Mouse (Mus musculus) left cerebral cortex, postnatal 25 days (tissue): ENCODE results near the gene Trim9. TPM values are rescaled to one million over a fixed set of nuclear protein-coding genes. Genes with fewer than 3 reads are reported as not detected.

Experiments
- DNase-seq, 2 experiments: peaks; one replicate each; pipeline ENCODE4 v3.0.0; 2022; ENCODE audit warnings: low spot score in 2 of 2, mixed read lengths in 1 of 2
- intact Hi-C: fragments of 180-260 bp; cut with DNase I; formaldehyde crosslinking; loops from one replicate; pipeline ENCODE4 v1.15.1; 2025
- total RNA-seq, 2 experiments: library from RNA; stranded (reverse); gene quantifications; 2 replicates each; pipeline ENCODE4 v1.2.3; 2021

The Trim9 gene
- total RNA-seq, 2 experiments from 2014 or later: 413 to 444 TPM

GRCm38 (mm10) chr12:70277071-70277939 lies 70.1 kb downstream of the Trim9 start:
- intact Hi-C loops: no loop called here
- DNase-seq: no peak

- intact Hi-C loops: no loop called here
- peak in 1 of 2 experiments; percentile 74 for DNase-seq
Observed at GRCm38 (mm10) chr12:70269724-70270123, 77.7 kb downstream of the Trim9 start.

- intact Hi-C loops: no loop called here
- DNase-seq: no peak
Observed at GRCm38 (mm10) chr12:70267314-70267713, 80.1 kb downstream of the Trim9 start.

DNA sequence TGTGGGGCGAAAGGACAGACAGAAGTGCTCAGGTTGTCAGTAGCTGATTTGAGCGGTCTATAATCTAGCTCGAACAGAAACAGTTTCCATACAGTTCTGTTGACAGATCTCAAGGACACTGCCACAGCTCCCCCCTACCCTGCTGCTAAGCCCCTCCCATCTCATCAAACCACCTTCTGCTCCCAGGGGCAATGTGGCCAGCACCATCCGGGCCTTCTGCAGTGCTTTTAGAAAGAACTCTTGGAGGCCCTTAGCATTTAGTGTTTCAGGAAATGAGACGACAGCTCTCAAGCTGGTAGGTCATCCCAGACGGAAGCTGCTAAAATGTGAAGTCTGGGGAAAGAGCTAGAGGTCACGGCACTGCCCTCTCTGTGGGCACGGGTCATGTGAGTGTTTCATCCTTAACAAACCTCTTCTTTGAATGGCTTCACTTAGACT lies 80.9 kb downstream of the Trim9 start:
- DNase-seq: no peak
- intact Hi-C loops: no loop called here

DNA sequence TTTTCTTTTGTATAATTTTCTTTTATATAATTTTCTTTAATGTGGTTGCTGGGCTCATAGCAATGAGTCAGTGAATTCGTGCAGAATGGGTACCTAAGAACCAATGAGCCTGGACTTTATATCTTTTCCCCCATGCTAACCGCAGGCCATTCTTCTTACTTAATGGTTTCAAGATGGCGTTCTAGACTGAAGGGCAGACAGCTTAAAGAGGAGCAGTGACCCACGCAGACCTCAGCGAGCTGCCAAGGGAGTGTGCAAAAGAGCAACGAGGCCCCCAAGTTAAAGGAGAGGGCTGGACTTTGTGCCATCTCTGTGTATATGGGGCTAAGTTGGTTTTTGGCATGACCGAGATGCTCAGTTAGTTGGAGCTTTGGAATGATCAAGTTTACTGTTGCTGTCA lies 83.7 kb downstream of the Trim9 start:
- intact Hi-C loops: no loop called here

GRCm38 (mm10) chr12:70262271-70262953 lies 85.0 kb downstream of the Trim9 start:
- DNase-seq: peak; percentile 59 to 96
- intact Hi-C loops: loop anchor here (1.0 kb wide), 1 partner anchor 142 kb away; no protein-coding TSS in a partner anchor

More for the DNA sequence above, 83.7 kb downstream of the Trim9 start:
- no peak for DNase-seq

- intact Hi-C loops: no loop called here
- no peak for DNase-seq
Observed at GRCm38 (mm10) chr12:70251210-70251884, 96.1 kb downstream of the Trim9 start.

DNA sequence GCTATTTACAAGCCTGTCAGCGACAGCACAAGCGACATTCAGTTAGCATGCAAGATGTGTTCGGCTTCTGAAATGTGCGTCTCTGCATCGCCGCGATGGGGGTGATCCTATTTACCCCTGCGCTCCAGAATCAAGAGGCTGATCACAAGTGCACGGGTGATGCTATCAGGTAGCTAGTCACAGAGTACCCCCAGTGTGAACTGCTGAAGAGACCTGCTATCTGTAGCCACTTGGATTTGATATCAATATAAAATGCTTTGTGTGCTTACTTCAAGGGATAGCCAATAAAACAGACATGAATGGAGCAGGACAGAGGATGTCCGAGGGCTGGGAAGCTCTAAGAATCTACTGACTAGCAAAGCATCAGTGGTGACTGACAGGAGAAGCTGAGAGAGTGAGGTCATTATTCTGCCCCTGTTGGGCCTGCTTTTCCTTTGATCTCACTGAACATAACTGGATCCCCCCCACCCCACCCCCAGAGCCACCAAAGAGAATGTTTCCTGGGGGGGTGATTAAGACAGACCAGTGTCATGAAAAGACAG lies 97.7 kb downstream of the Trim9 start:
- DNase-seq: no peak
- intact Hi-C loops: no loop called here

DNA sequence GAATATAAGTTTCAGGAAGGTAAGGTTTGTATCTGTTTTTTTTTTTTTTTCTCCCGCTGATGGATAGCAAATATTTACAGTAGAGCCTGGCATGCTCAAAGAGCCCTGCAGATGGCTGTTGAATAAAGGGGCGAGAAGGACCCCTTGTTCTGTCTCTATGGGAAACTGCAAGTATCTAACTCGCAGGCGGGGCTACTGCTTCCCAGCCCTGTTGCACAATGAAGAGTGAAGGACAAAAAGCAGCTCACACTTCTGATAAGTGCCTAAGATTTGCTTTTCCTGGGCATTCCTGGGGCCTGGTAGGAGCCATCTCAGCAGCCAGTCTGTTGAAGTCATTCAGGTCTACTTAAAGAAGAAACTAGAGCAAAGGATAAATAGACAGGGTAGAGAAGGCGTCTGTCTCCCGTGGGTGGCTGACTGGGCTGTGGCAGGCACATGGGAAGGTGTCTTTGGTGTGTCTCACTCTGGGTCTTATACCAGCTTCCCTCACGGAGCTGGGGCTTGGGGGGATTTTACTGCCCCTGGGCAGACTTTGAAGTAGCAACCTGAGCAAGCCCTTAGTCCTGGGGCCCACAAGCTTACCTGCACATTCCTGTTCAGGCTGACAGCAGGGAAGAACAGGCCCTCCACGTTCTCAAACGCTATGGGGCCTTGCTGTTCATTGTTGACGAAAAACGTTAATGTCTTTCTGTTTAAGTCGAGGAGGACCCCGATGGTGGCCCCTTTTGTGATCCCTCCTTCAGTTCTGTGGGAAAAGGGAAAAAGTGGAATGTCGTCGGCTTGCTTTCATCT lies 99.5 kb downstream of the Trim9 start:
- intact Hi-C loops: no loop called here
- peak in 1 of 2 experiments; percentile 65 for DNase-seq

GRCm38 (mm10) chr12:70242550-70242949 lies 104.9 kb downstream of the Trim9 start:
- intact Hi-C loops: no loop called here
- DNase-seq: peak in 1 of 2 experiments; percentile 83

GRCm38 (mm10) chr12:70239741-70240140 lies 107.7 kb downstream of the Trim9 start:
- intact Hi-C loops: loop anchor here (5.0 to 10.0 kb wide), 2 partner anchors 127 to 675 kb away; partner anchors contain the start of gene Nin
- no peak for DNase-seq

- no peak for DNase-seq
- intact Hi-C loops: loop anchor here (5.0 to 10.0 kb wide), 2 partner anchors 126 to 676 kb away; partner anchors contain the start of gene Nin
Observed at GRCm38 (mm10) chr12:70238604-70239003, 108.8 kb downstream of the Trim9 start.

- DNase-seq: peak; percentile 67 to 70
Observed at GRCm38 (mm10) chr12:70234938-70235484, 112.4 kb downstream of the Trim9 start.

GRCm38 (mm10) chr12:70234411-70234810 lies 113.0 kb downstream of the Trim9 start:
- intact Hi-C loops: loop anchor here (1.0 to 10.0 kb wide), 3 partner anchors 113 to 680 kb away; partner anchors contain the start of gene Trim9
- DNase-seq: peak in 1 of 2 experiments; percentile 54

More at GRCm38 (mm10) chr12:70234938-70235484, 112.4 kb downstream of the Trim9 start:
- intact Hi-C loops: loop anchor here (1.0 to 10.0 kb wide), 4 partner anchors 112 to 680 kb away; partner anchors contain the start of genes Nin and Trim9

DNA sequence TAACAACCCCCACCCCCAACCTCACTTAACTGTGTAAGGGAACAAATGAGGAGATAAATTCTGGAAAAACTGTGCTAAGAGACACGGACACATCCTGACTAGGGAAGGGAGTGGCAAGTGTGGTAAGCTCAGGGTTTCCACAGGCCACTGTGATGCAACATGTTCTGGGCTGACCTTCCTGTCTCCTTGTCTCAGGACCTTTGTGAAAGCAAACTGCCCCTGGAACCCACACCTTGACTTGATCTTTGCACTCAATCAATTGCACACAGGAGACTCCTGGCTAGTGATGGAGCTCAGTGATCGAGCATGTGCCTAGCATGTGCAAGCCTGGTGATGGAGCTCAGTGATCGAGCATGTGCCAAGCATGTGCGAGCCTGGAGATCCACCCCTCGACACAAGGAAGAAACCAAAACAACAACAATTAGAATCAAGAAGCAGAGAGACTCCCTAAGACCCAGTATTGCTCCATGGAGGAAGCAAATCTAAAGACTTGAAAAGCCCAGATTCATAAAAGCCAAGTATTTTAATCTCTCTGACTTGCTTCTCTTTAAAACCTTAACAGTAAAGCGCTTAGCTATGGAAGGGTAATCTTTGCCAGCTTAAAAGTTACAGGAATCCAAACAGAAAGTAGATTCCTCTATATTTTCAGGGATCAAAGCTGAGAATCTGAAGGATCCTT lies 113.6 kb downstream of the Trim9 start:
- no peak for DNase-seq
- intact Hi-C loops: loop anchor here (1.0 to 10.0 kb wide), 3 partner anchors 114 to 681 kb away; partner anchors contain the start of gene Trim9

- DNase-seq: no peak
- intact Hi-C loops: loop anchor here (5.0 to 10.0 kb wide), 2 partner anchors 115 to 683 kb away; partner anchors contain the start of gene Trim9
Observed at GRCm38 (mm10) chr12:70232020-70232544, 115.3 kb downstream of the Trim9 start.

GRCm38 (mm10) chr12:70231294-70231693 lies 116.1 kb downstream of the Trim9 start, which contains the start of gene Pygl:
Gene Pygl (minus strand): TSS chr12:70231488.
- intact Hi-C loops: loop anchor here (5.0 to 10.0 kb wide), 2 partner anchors 116 to 684 kb away; partner anchors contain the start of gene Trim9

More at GRCm38 (mm10) chr12:70231294-70231693, 116.1 kb downstream of the Trim9 start, which contains the start of gene Pygl:
- no peak for DNase-seq
